Mouse (Mus musculus) myocyte (in vitro differentiated cells): ENCODE results near the gene Nudt7. TPM values are rescaled to one million over a fixed set of nuclear protein-coding genes. Genes with fewer than 3 reads are reported as not detected.

Experiments used
- H3K27me3 ChIP-seq: one replicate; pipeline ENCODE4 v1.6.1; 2011; ENCODE audit not compliant: control insufficient read depth, insufficient read depth, insufficient read length
- H3K36me3 ChIP-seq: one replicate; pipeline ENCODE4 v1.6.1; 2011; ENCODE audit not compliant: control insufficient read depth, insufficient read depth
- H3K4me2 ChIP-seq: one replicate; pipeline ENCODE4 v1.6.1; 2011; ENCODE audit warnings: low read depth, control low read depth
- H3K4me3 ChIP-seq: one replicate; pipeline ENCODE4 v1.5.1; 2011; ENCODE audit warnings: mild to moderate bottlenecking, control low read depth, moderate library complexity
- H3K79me2 ChIP-seq: one replicate; pipeline ENCODE4 v1.6.1; 2011; ENCODE audit not compliant: control insufficient read depth, insufficient read depth
- H3ac ChIP-seq: one replicate; pipeline ENCODE4 v1.6.1; 2011; ENCODE audit not compliant: control insufficient read depth, insufficient read length
- CEBPB ChIP-seq: IDR thresholded peaks from 2 replicates; pipeline ENCODE4 v1.6.1; 2011; ENCODE audit warnings: mild to moderate bottlenecking, moderate library complexity; ENCODE audit not compliant: poor library complexity, insufficient read depth, severe bottlenecking
- E2F4 ChIP-seq: IDR thresholded peaks from one replicate; pipeline ENCODE4 v1.6.1; 2011; ENCODE audit warnings: mild to moderate bottlenecking, control low read depth, moderate library complexity; ENCODE audit not compliant: insufficient read depth
- MAX ChIP-seq: IDR thresholded peaks from one replicate; pipeline ENCODE4 v1.6.1; 2011; ENCODE audit warnings: low read depth, mild to moderate bottlenecking, control low read depth
- MYOD1 ChIP-seq, 3 experiments: IDR thresholded peaks; one replicate each; pipeline ENCODE4 v1.6.1; 2011; ENCODE audit warnings: control low read depth in 2 of 3, low read depth in 2 of 3, mild to moderate bottlenecking in 2 of 3, moderate library complexity in 1 of 3; ENCODE audit not compliant: insufficient read length in 2 of 3, control insufficient read depth in 1 of 3
- MYOG ChIP-seq, 3 experiments: IDR thresholded peaks; one replicate each; pipeline ENCODE4 v1.6.1; 2011; ENCODE audit warnings: control low read depth in 2 of 3, low read depth in 2 of 3, mild to moderate bottlenecking in 2 of 3; ENCODE audit not compliant: insufficient read length in 2 of 3, control insufficient read depth in 1 of 3, insufficient read depth in 1 of 3
- POLR2A ChIP-seq: IDR thresholded peaks from one replicate; pipeline ENCODE4 v1.6.1; 2011; ENCODE audit warnings: low read depth, mild to moderate bottlenecking, control low read depth, moderate library complexity; ENCODE audit not compliant: insufficient read length
- POLR2AphosphoS2 ChIP-seq: IDR thresholded peaks from one replicate; pipeline ENCODE4 v1.6.1; 2011; ENCODE audit warnings: low read depth, control low read depth; ENCODE audit not compliant: insufficient read length
- REST ChIP-seq: IDR thresholded peaks from one replicate; pipeline ENCODE4 v1.6.1; 2011; ENCODE audit warnings: mild to moderate bottlenecking, control low read depth, moderate library complexity; ENCODE audit not compliant: insufficient read depth, insufficient read length
- SRF ChIP-seq: IDR thresholded peaks from one replicate; pipeline ENCODE4 v1.6.1; 2011; ENCODE audit warnings: low read depth; ENCODE audit not compliant: control insufficient read depth, insufficient read length
- TCF12 ChIP-seq: IDR thresholded peaks from one replicate; pipeline ENCODE4 v1.6.1; 2011; ENCODE audit warnings: mild to moderate bottlenecking, control low read depth; ENCODE audit not compliant: poor library complexity, insufficient read depth, severe bottlenecking
- TCF3 ChIP-seq: IDR thresholded peaks from one replicate; pipeline ENCODE4 v1.6.1; 2011; ENCODE audit warnings: low read depth, control low read depth; ENCODE audit not compliant: insufficient read length
- USF1 ChIP-seq: IDR thresholded peaks from one replicate; pipeline ENCODE4 v1.6.1; 2011; ENCODE audit warnings: low read depth, mild to moderate bottlenecking, control low read depth, moderate library complexity
- polyA plus RNA-seq: library from polyadenylated mRNA; unstranded; fragments of >200 nt; fragmentation: generic; extraction: Trizol; gene quantifications from one replicate; pipeline ENCODE4 v1.2.1, GENCODE M21; 2012; ENCODE audit warnings: missing spikeins

Nudt7 gene
- polyA plus RNA-seq, result not detected

GRCm38 (mm10) chr8:114133510-114134362 lies at the start of gene Nudt7:
Nudt7 (plus strand) TSS chr8:114133557.
- H3ac ChIP-seq, result no peak within 1 kb of the TSS
- TF ChIP-seq MYOD1 (IDR thresholded peaks at IDR 0.05; ENCODE audit: control insufficient read depth in 1 of 3, insufficient read length in 2 of 3, low read depth in 2 of 3), result no peak
- no peak for TF ChIP-seq USF1
- TF ChIP-seq TCF12, result no peak
- no peak for TF ChIP-seq MYOG (IDR thresholded peaks at IDR 0.05; ENCODE audit: control insufficient read depth in 1 of 3, insufficient read depth in 1 of 3, insufficient read length in 2 of 3, low read depth in 2 of 3)
- no peak for TF ChIP-seq CEBPB
- H3K79me2 ChIP-seq, result no peaks in the 10 kb centered on the region
- no peaks in the 10 kb centered on the region for H3K27me3 ChIP-seq
- H3K4me3 ChIP-seq, result no peak within 1 kb of the TSS
- no peak within 1 kb of the TSS for H3K4me2 ChIP-seq
- no peaks in the 10 kb centered on the region for H3K36me3 ChIP-seq

- no peak for TF ChIP-seq TCF12
- TF ChIP-seq SRF, result no peak
- TF ChIP-seq POLR2A, result no peak
- TF ChIP-seq CEBPB, result no peak
- no peak for TF ChIP-seq MAX
- TF ChIP-seq TCF3, result no peak
- no peak for TF ChIP-seq REST
- no peak for TF ChIP-seq POLR2AphosphoS2
- no peak for TF ChIP-seq MYOD1 (IDR thresholded peaks at IDR 0.05; ENCODE audit: control insufficient read depth in 1 of 3, insufficient read length in 2 of 3, low read depth in 2 of 3)
- TF ChIP-seq USF1, result no peak
- no peak for TF ChIP-seq E2F4
- Histone ChIP-seq H3K27me3 (no peaks in the 10 kb centered on the region), H3K4me3 (no peak overlapping the region), H3K36me3 (no peaks in the 10 kb centered on the region), H3K4me2 (no peak overlapping the region), H3ac (no peak overlapping the region), H3K79me2 (no peaks in the 10 kb centered on the region)
These were observed 45.4 kb upstream of the Nudt7 start for GRCm38 (mm10) chr8:114087932-114088331.

- Histone ChIP-seq H3K79me2 (no peaks in the 10 kb centered on the region), H3ac (no peak overlapping the region), H3K4me3 (no peak overlapping the region), H3K4me2 (no peak overlapping the region), H3K27me3 (no peaks in the 10 kb centered on the region), H3K36me3 (no peaks in the 10 kb centered on the region)
- no peak for TF ChIP-seq TCF12
- no peak for TF ChIP-seq MAX
These were observed 42.6 kb upstream of the Nudt7 start for GRCm38 (mm10) chr8:114090736-114091135.

GRCm38 (mm10) chr8:114093321-114093720 lies 40.0 kb upstream of the Nudt7 start:
- TF ChIP-seq SRF, result no peak
- H3K79me2 ChIP-seq, result no peaks in the 10 kb centered on the region
- no peak overlapping the region for H3K4me3 ChIP-seq
- no peaks in the 10 kb centered on the region for H3K36me3 ChIP-seq
- no peak overlapping the region for H3K4me2 ChIP-seq
- no peak overlapping the region for H3ac ChIP-seq
- H3K27me3 ChIP-seq, result no peaks in the 10 kb centered on the region

- no peak overlapping the region for H3K4me2 ChIP-seq
- H3K4me3 ChIP-seq, result no peak overlapping the region
- H3ac ChIP-seq, result no peak overlapping the region
- no peaks in the 10 kb centered on the region for H3K79me2 ChIP-seq
- TF ChIP-seq REST, result no peak
- H3K27me3 ChIP-seq, result no peaks in the 10 kb centered on the region
- H3K36me3 ChIP-seq, result no peaks in the 10 kb centered on the region
These were observed 38.8 kb upstream of the Nudt7 start for GRCm38 (mm10) chr8:114094526-114094925.

- Histone ChIP-seq H3K36me3 (no peaks in the 10 kb centered on the region), H3K4me2 (no peak overlapping the region), H3K27me3 (no peaks in the 10 kb centered on the region), H3ac (no peak overlapping the region), H3K4me3 (no peak overlapping the region), H3K79me2 (no peaks in the 10 kb centered on the region)
- TF ChIP-seq TCF12 (no peak), POLR2AphosphoS2 (no peak), TCF3 (no peak), E2F4 (no peak), USF1 (no peak), MYOG (IDR thresholded peaks at IDR 0.05; ENCODE audit: control insufficient read depth in 1 of 3, insufficient read depth in 1 of 3, insufficient read length in 2 of 3, low read depth in 2 of 3) (no peak), CEBPB (no peak), MAX (no peak), SRF (no peak), MYOD1 (IDR thresholded peaks at IDR 0.05; ENCODE audit: control insufficient read depth in 1 of 3, insufficient read length in 2 of 3, low read depth in 2 of 3) (no peak), POLR2A (no peak), REST (no peak)
These were observed 32.7 kb upstream of the Nudt7 start for GRCm38 (mm10) chr8:114100561-114101206.
